In genomic region chr1:133749954-133750353, GRCm38 (mm10) we compare ENCODE assay signal across 24 mouse cellular contexts. TPM values are rescaled to one million over a fixed set of nuclear protein-coding genes. Genes with fewer than 3 reads are reported as not detected.
DNase-seq lines count a peak whose midpoint lies in the region; ATAC-seq lines count a peak whose summit lies in the region.
"Had no signal": no experiment of that assay in that cellular context is flagged by ENCODE, and none has a peak within 500 bp of the region (broad histone marks: within the 10 kb centered on the region; RNA-seq: fewer than 3 reads in every experiment).

No protein-coding gene starts in this region.

- no peaks in the 10 kb centered on the region for H3K9me3 ChIP-seq in liver, embryonic 11.5 days (ENCODE audit: control insufficient read depth, low read length)
- H3K9me3 ChIP-seq in liver, embryonic 12.5 days (replicated peaks), result no peaks in the 10 kb centered on the region
- H3K9me3 ChIP-seq: embryonic facial prominence, embryonic 13.5 days; forebrain, embryonic 12.5 days; heart, embryonic 15.5 days; hindbrain, embryonic 10.5 days; intestine, embryonic 15.5 days had no signal

- WGBS in liver, embryonic 11.5 days, result 90% methylated on average over 4 of the region's 4 CpGs
- WGBS in liver, embryonic 12.5 days (ENCODE audit: insufficient replicate concordance), result 78% methylated on average over 4 of the region's 4 CpGs

- H3K36me3 ChIP-seq in liver, embryonic 11.5 days (ENCODE audit: control insufficient read depth, insufficient read depth, low read length), result peaks cover 2% of the 10 kb centered on the region; the same call in 1 of the 2 replicates
- H3K36me3 ChIP-seq in liver, embryonic 12.5 days, result peaks cover 87% of the 10 kb centered on the region
- H3K36me3 ChIP-seq: forebrain, embryonic 12.5 days; heart, embryonic 15.5 days; hindbrain, embryonic 10.5 days; intestine, embryonic 15.5 days had no signal

- H3K27ac ChIP-seq in liver, embryonic 11.5 days (ENCODE audit: low read depth, low read length), result 0 out of 2 replicates have a peak overlapping the region, but pooled peaks have one; percentile 36
- H3K27ac ChIP-seq in liver, embryonic 12.5 days, result no peak overlapping the region
- H3K27ac ChIP-seq: embryonic facial prominence, embryonic 13.5 days; forebrain, embryonic 12.5 days; heart, embryonic 15.5 days; hindbrain, embryonic 10.5 days; hindbrain, embryonic 14.5 days; intestine, embryonic 15.5 days had no signal

- ATAC-seq in liver, embryonic 11.5 days (replicated peaks; ENCODE audit: low FRiP score), result no peak
- ATAC-seq in liver, embryonic 12.5 days, result no peak
- ATAC-seq: activated CD4-positive, CD25-positive, alpha-beta regulatory T cell, adult 4 months; forebrain, embryonic 16.5 days; intestine, embryonic 15.5 days; Patski had no signal

- H3K4me2 ChIP-seq in liver, embryonic 11.5 days, result no peak overlapping the region
- no peak overlapping the region for H3K4me2 ChIP-seq in liver, embryonic 12.5 days
- H3K4me2 ChIP-seq: embryonic facial prominence, embryonic 13.5 days; forebrain, embryonic 12.5 days; heart, embryonic 11.5 days; heart, embryonic 15.5 days; hindbrain, embryonic 14.5 days; intestine, embryonic 15.5 days had no signal

- no peaks in the 10 kb centered on the region for H3K27me3 ChIP-seq in liver, embryonic 11.5 days (replicated peaks; ENCODE audit: control insufficient read depth, insufficient read depth, low read length)
- no peaks in the 10 kb centered on the region for H3K27me3 ChIP-seq in liver, embryonic 12.5 days (replicated peaks)
- H3K27me3 ChIP-seq: embryonic facial prominence, embryonic 13.5 days; forebrain, embryonic 12.5 days; heart, embryonic 15.5 days; intestine, embryonic 15.5 days; Patski had no signal

- intact Hi-C loops in left cerebral cortex, postnatal 25 days (cut with DNase I), result no loop called here

- no peak overlapping the region for H3K4me3 ChIP-seq in liver, embryonic 11.5 days (ENCODE audit: low read depth, low read length)
- no peak overlapping the region for H3K4me3 ChIP-seq in liver, embryonic 12.5 days
- H3K4me3 ChIP-seq: embryonic facial prominence, embryonic 13.5 days; forebrain, embryonic 12.5 days; heart, embryonic 15.5 days; hindbrain, embryonic 10.5 days; intestine, embryonic 15.5 days had no signal

- peaks cover 48% of the 10 kb centered on the region for H3K4me1 ChIP-seq in liver, embryonic 11.5 days (replicated peaks; ENCODE audit: control insufficient read depth, insufficient read depth, low read length)
- peaks cover 97% of the 10 kb centered on the region for H3K4me1 ChIP-seq in liver, embryonic 12.5 days

- no peak overlapping the region for H3K9ac ChIP-seq in liver, embryonic 11.5 days (ENCODE audit: low read depth, low read length)
- H3K9ac ChIP-seq in liver, embryonic 12.5 days, result no peak overlapping the region; the same call in 1 of the 2 replicates
- H3K9ac ChIP-seq: embryonic facial prominence, embryonic 13.5 days; forebrain, embryonic 12.5 days; heart, embryonic 15.5 days; hindbrain, embryonic 14.5 days; intestine, embryonic 15.5 days had no signal

- no peak for DNase-seq in liver, embryonic 11.5 days (ENCODE audit: low spot score)
- DNase-seq in 3134 (ENCODE audit: extremely low read depth, insufficient read length, low spot score) (peak; percentile 61), 3T3-L1 (ENCODE audit: low read depth, low spot score) (peak; percentile 86), MN1 (ENCODE audit: low spot score) (peak; percentile 19)
- DNase-seq in embryo, embryonic 9.5 days (ENCODE audit: extremely low spot score), result no peak
- DNase-seq in layer of hippocampus, postnatal 36 days, result no peak
- no peak for DNase-seq in left cerebral cortex, postnatal 25 days (ENCODE audit: low spot score in 2 of 2)
- DNase-seq: adrenal gland, postnatal 10 days; cerebellum, adult 11 months; cerebellum, adult 8-10 months; cerebellum, postnatal 14 days; gastrocnemius, postnatal 10 days; heart, adult 18-20 months had no signal

RNA-seq across cellular contexts. Expression of gene Atp2b4, which starts 50.9 kb away (rescaled TPM):
- polyA plus RNA-seq in liver, embryonic 11.5 days (2014; fragmentation: Nextera tagmentation; extraction: Ambion mirVana), result 17.1 and 19.6 TPM in 2 replicates
- polyA plus RNA-seq in liver, embryonic 12.5 days (2016; fragmentation: Nextera tagmentation; extraction: Ambion mirVana), result 34.1 and 37.6 TPM in 2 replicates
- total RNA-seq in layer of hippocampus, postnatal 36 days (2021), result 10 to 100 TPM; 67.8 to 72.1 TPM
- total RNA-seq in left cerebral cortex, postnatal 25 days (2021), result 100 to 1,000 TPM; 201 to 257 TPM

Comparison
In these comparisons a context has a peak if more than half of its experiments do, and no peak if none do; other contexts are left out.
1. DNase-seq: peak in 3134 (single experiment), 3T3-L1 (single experiment) and MN1 (single experiment); none in liver, embryonic 11.5 days (single experiment), embryo, embryonic 9.5 days (single experiment), layer of hippocampus, postnatal 36 days (0 of 2) and left cerebral cortex, postnatal 25 days (0 of 2).